Mouse (Mus musculus): ENCODE measurements around the gene Ttc22. TPM values are rescaled to one million over a fixed set of nuclear protein-coding genes. Genes with fewer than 3 reads are reported as not detected.
A peak's percentile ranks its signal among the peaks of the same experiment; 100 is the strongest.

Gene Ttc22
- polyA plus RNA-seq, 1 experiment from 2014 or later, result 1.6 TPM

- H3K36me3 ChIP-seq, result no peaks in the 10 kb centered on the region
- H3K27me3 ChIP-seq, result no peaks in the 10 kb centered on the region
- no peaks in the 10 kb centered on the region for H3K9me3 ChIP-seq
- H3K27ac ChIP-seq, result no peak overlapping the region
- H3K4me1 ChIP-seq (replicated peaks), result no peaks in the 10 kb centered on the region
- no peak overlapping the region for H3K4me3 ChIP-seq
- no peak overlapping the region for H3K9ac ChIP-seq
- 69% methylated on average over 9 of the region's 9 CpGs for WGBS
- no peak for ATAC-seq (ENCODE audit: low FRiP score)
- no peak overlapping the region for H3K4me2 ChIP-seq
Measured at GRCm38 (mm10) chr4:106597055-106597454, 25.2 kb upstream of the Ttc22 start.

- no peak for ATAC-seq (ENCODE audit: low FRiP score)
- WGBS, result 91% methylated on average over 4 of the region's 4 CpGs
- no peak overlapping the region for H3K27ac ChIP-seq
- no peak overlapping the region for H3K4me3 ChIP-seq
- no peak overlapping the region for H3K4me2 ChIP-seq
- no peaks in the 10 kb centered on the region for H3K27me3 ChIP-seq
- no peaks in the 10 kb centered on the region for H3K9me3 ChIP-seq
- H3K9ac ChIP-seq, result no peak overlapping the region
- no peaks in the 10 kb centered on the region for H3K4me1 ChIP-seq (replicated peaks)
- H3K36me3 ChIP-seq, result no peaks in the 10 kb centered on the region
Measured at GRCm38 (mm10) chr4:106597741-106598140, 24.5 kb upstream of the Ttc22 start.

GRCm38 (mm10) chr4:106599415-106599814 lies 22.8 kb upstream of the Ttc22 start:
- no peaks in the 10 kb centered on the region for H3K9me3 ChIP-seq
- 43% methylated on average over 1 of the region's 1 CpGs for WGBS
- no peak for ATAC-seq (ENCODE audit: low FRiP score)

GRCm38 (mm10) chr4:106600770-106601169 lies 21.5 kb upstream of the Ttc22 start:
- no peaks in the 10 kb centered on the region for H3K27me3 ChIP-seq
- 83% methylated on average over 4 of the region's 4 CpGs for WGBS

More at GRCm38 (mm10) chr4:106599415-106599814, 22.8 kb upstream of the Ttc22 start:
- no peaks in the 10 kb centered on the region for H3K27me3 ChIP-seq
- no peak overlapping the region for H3K4me3 ChIP-seq
- H3K9ac ChIP-seq, result no peak overlapping the region
- no peak overlapping the region for H3K4me2 ChIP-seq
- H3K36me3 ChIP-seq, result no peaks in the 10 kb centered on the region
- no peak overlapping the region for H3K27ac ChIP-seq
- H3K4me1 ChIP-seq (replicated peaks), result no peaks in the 10 kb centered on the region

GRCm38 (mm10) chr4:106606639-106607554 lies 15.3 kb upstream of the Ttc22 start:
- H3K27ac ChIP-seq, result no peak overlapping the region
- no peaks in the 10 kb centered on the region for H3K36me3 ChIP-seq
- no peaks in the 10 kb centered on the region for H3K9me3 ChIP-seq
- H3K4me2 ChIP-seq, result peak overlapping the region; percentile 43
- peak overlapping the region; percentile 46; the same call in 1 of the 2 replicates for H3K9ac ChIP-seq
- no peaks in the 10 kb centered on the region for H3K27me3 ChIP-seq
- WGBS, result 42% methylated on average over 18 of the region's 18 CpGs
- H3K4me3 ChIP-seq, result peak overlapping the region; percentile 16; the same call in 1 of the 2 replicates
- ATAC-seq (ENCODE audit: low FRiP score), result peak; percentile 92
- H3K4me1 ChIP-seq (replicated peaks), result peaks cover 7% of the 10 kb centered on the region; the same call in 1 of the 2 replicates

More at GRCm38 (mm10) chr4:106600770-106601169, 21.5 kb upstream of the Ttc22 start:
- no peaks in the 10 kb centered on the region for H3K36me3 ChIP-seq
- no peak overlapping the region for H3K9ac ChIP-seq
- ATAC-seq (ENCODE audit: low FRiP score), result no peak
- no peak overlapping the region for H3K4me2 ChIP-seq
- H3K4me3 ChIP-seq, result no peak overlapping the region
- H3K9me3 ChIP-seq, result no peaks in the 10 kb centered on the region
- no peaks in the 10 kb centered on the region for H3K4me1 ChIP-seq (replicated peaks)
- no peak overlapping the region for H3K27ac ChIP-seq

- no peaks in the 10 kb centered on the region for H3K9me3 ChIP-seq
- 100% methylated on average over 1 of the region's 1 CpGs for WGBS
- H3K4me3 ChIP-seq, result no peak overlapping the region
- H3K36me3 ChIP-seq, result no peaks in the 10 kb centered on the region
- no peaks in the 10 kb centered on the region for H3K27me3 ChIP-seq
- peaks cover 7% of the 10 kb centered on the region; the same call in 1 of the 2 replicates for H3K4me1 ChIP-seq (replicated peaks)
- H3K27ac ChIP-seq, result no peak overlapping the region
- no peak overlapping the region for H3K9ac ChIP-seq
- H3K4me2 ChIP-seq, result no peak overlapping the region
- no peak for ATAC-seq (ENCODE audit: low FRiP score)
Measured at GRCm38 (mm10) chr4:106607905-106608304, 14.3 kb upstream of the Ttc22 start.

- H3K4me2 ChIP-seq, result no peak overlapping the region
- ATAC-seq (ENCODE audit: low FRiP score), result no peak
- no peak overlapping the region for H3K27ac ChIP-seq
- no peak overlapping the region for H3K4me3 ChIP-seq
- H3K27me3 ChIP-seq, result peaks cover 23% of the 10 kb centered on the region
- peaks cover 13% of the 10 kb centered on the region for H3K4me1 ChIP-seq (replicated peaks)
- H3K9ac ChIP-seq, result no peak overlapping the region
- no peaks in the 10 kb centered on the region for H3K9me3 ChIP-seq
- 82% methylated on average over 8 of the region's 8 CpGs for WGBS
- H3K36me3 ChIP-seq, result no peaks in the 10 kb centered on the region
Measured at GRCm38 (mm10) chr4:106613105-106613504, 9.1 kb upstream of the Ttc22 start.

- Histone ChIP-seq H3K27me3 (peaks cover 23% of the 10 kb centered on the region), H3K27ac (no peak overlapping the region), H3K9me3 (no peaks in the 10 kb centered on the region), H3K4me3 (no peak overlapping the region), H3K9ac (no peak overlapping the region), H3K4me1 (replicated peaks) (peaks cover 13% of the 10 kb centered on the region), H3K4me2 (no peak overlapping the region), H3K36me3 (no peaks in the 10 kb centered on the region)
- ATAC-seq (ENCODE audit: low FRiP score), result no peak
- 81% methylated on average over 3 of the region's 3 CpGs for WGBS
Measured at GRCm38 (mm10) chr4:106613560-106613959, 8.7 kb upstream of the Ttc22 start.

GRCm38 (mm10) chr4:106614180-106614797 lies 7.9 kb upstream of the Ttc22 start:
- Histone ChIP-seq H3K4me3 (no peak overlapping the region), H3K4me2 (no peak overlapping the region), H3K27me3 (peaks cover 26% of the 10 kb centered on the region), H3K27ac (no peak overlapping the region), H3K4me1 (replicated peaks) (peaks cover 13% of the 10 kb centered on the region), H3K36me3 (no peaks in the 10 kb centered on the region), H3K9me3 (no peaks in the 10 kb centered on the region), H3K9ac (no peak overlapping the region; the same call in 1 of the 2 replicates)
- ATAC-seq (ENCODE audit: low FRiP score), result peak; percentile 76
- 39% methylated on average over 7 of the region's 7 CpGs for WGBS

- Histone ChIP-seq H3K9me3 (no peaks in the 10 kb centered on the region), H3K4me2 (no peak overlapping the region), H3K27me3 (peaks cover 30% of the 10 kb centered on the region), H3K27ac (no peak overlapping the region), H3K9ac (no peak overlapping the region; the same call in 1 of the 2 replicates), H3K4me1 (replicated peaks) (peaks cover 13% of the 10 kb centered on the region), H3K4me3 (no peak overlapping the region), H3K36me3 (no peaks in the 10 kb centered on the region)
- ATAC-seq (ENCODE audit: low FRiP score), result no peak
- WGBS, result 85% methylated on average over 9 of the region's 9 CpGs
Measured at GRCm38 (mm10) chr4:106614881-106615280, 7.4 kb upstream of the Ttc22 start.

- H3K4me1 ChIP-seq (replicated peaks), result peaks cover 13% of the 10 kb centered on the region
- H3K9me3 ChIP-seq, result no peaks in the 10 kb centered on the region
- 88% methylated on average over 12 of the region's 12 CpGs for whole genome bisulfite sequencing
- no peaks in the 10 kb centered on the region for H3K36me3 ChIP-seq
- H3K9ac ChIP-seq, result no peak overlapping the region
- peaks cover 30% of the 10 kb centered on the region for H3K27me3 ChIP-seq
- H3K4me3 ChIP-seq, result no peak overlapping the region
- H3K4me2 ChIP-seq, result no peak overlapping the region
- no peak for ATAC-seq (ENCODE audit: low FRiP score)
- no peak overlapping the region for H3K27ac ChIP-seq
Measured at GRCm38 (mm10) chr4:106615637-106616036, 6.6 kb upstream of the Ttc22 start.

- Histone ChIP-seq H3K4me2 (peak within 1 kb of the TSS; percentile 48), H3K27me3 (peaks cover 42% of the 10 kb centered on the region), H3K4me1 (replicated peaks) (peaks cover 13% of the 10 kb centered on the region), H3K27ac (no peak within 1 kb of the TSS), H3K9me3 (no peaks in the 10 kb centered on the region), H3K36me3 (no peaks in the 10 kb centered on the region), H3K4me3 (peak within 1 kb of the TSS; percentile 22), H3K9ac (peak within 1 kb of the TSS; percentile 59)
- WGBS, result 4% methylated on average over 18 of the region's 19 CpGs
- no peak for ATAC-seq (ENCODE audit: low FRiP score)
Measured at GRCm38 (mm10) chr4:106617056-106617455, 5.2 kb upstream of the Ttc22 start, which contains the start of gene Lexm. Gene Lexm (minus strand): TSS chr4:106617241.

Measured in hindbrain, embryonic 13.5 days (tissue).